Mouse (Mus musculus): ENCODE data around the gene Stox2. TPM values are rescaled to one million over a fixed set of nuclear protein-coding genes. Genes with fewer than 3 reads are reported as not detected.

Stox2 gene
- polyA plus RNA-seq, 1 experiment from 2014 or later = 22.3 TPM

DNA sequence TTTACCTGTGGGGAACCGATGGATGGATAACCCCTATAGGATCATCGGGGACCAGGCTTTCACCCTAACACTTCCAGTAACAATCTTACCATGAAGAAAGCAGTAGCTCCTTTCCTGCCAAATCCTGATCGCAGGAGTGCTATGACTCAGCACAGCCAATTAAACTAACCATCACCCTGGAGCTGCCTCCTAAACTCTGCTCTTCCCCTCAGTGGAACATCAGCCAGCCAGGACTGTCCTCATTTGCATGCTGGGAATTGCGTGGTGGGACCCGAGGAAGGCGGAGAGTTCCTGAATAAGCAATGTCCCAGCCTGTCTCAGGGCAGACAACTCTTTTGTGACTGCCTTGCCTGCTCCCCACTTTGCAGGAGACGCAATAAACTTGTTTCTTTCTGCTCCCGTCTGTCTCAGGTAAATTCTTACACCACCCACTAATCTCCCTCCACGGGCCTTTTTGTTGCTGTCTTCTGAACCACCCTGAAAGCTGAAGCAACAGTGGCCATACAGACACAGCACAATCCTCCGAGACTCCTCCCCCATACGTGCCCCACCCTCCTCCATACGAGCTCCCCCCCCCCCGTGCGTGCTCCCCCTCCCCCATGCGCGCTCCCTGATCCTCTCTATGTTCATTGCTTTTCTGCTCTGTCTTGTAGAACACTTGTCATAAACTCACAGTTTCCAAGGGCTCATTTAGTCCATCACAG, 121.9 kb downstream of the Stox2 start:
- Histone ChIP-seq H3K9ac (no peak overlapping the region), H3K4me1 (peaks cover 30% of the 10 kb centered on the region), H3K36me3 (no peaks in the 10 kb centered on the region), H3K9me3 (no peaks in the 10 kb centered on the region), H3K27ac (no peak overlapping the region), H3K27me3 (no peaks in the 10 kb centered on the region), H3K4me2 (peak overlapping the region; percentile 21), H3K4me3 (no peak overlapping the region)
- 32% methylated on average over 16 of the region's 16 CpGs for WGBS
- ATAC-seq (ENCODE audit: insufficient number of reproducible peaks, insufficient read depth, low FRiP score, low TSS enrichment, low read depth) = no peak

DNA sequence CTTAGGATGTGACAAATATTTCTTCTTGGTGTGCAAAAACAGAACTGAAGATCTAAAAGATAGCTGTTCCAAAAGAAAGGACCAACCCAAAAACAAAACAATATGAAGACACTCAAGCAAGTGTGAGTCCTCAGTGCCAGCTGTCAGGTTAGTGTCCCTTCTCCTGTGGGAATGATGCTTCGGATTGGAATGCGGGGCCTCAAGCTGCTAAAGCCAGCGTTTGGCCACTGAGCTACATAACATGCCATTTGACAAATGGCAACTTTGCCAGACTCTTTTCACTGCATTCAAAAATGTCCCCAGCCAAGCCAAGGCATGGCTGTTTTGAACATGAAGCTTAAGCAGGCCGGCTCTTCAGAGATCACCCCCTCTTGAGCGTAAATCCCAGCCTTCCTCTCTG, 124.9 kb downstream of the Stox2 start:
- Histone ChIP-seq H3K4me2 (no peak overlapping the region), H3K4me3 (no peak overlapping the region), H3K9ac (no peak overlapping the region), H3K36me3 (no peaks in the 10 kb centered on the region), H3K4me1 (peaks cover 20% of the 10 kb centered on the region), H3K27ac (no peak overlapping the region), H3K27me3 (no peaks in the 10 kb centered on the region), H3K9me3 (no peaks in the 10 kb centered on the region)
- WGBS = 36% methylated on average over 5 of the region's 5 CpGs
- ATAC-seq (ENCODE audit: insufficient number of reproducible peaks, insufficient read depth, low FRiP score, low TSS enrichment, low read depth) = no peak

DNA sequence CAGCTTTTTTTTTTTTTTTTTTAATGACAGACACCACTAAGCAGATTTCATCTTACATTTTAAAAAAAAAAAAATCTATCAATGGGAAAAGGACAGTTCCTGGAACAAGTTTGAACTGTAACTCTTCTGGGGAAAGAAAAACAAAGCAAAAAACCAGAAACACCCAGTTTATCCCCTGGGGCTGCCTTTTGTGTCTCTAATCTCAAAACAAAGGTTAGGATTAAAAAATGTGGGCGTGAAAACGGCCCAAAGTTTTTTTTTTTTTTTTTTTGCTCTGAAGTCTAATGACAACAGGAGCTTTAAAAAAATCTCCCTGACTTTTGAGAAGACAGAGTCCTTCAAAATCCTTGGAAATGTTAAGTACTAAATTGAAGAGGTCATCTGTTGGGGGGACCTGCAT, 125.5 kb downstream of the Stox2 start:
- H3K36me3 ChIP-seq = no peaks in the 10 kb centered on the region
- H3K4me3 ChIP-seq = no peak overlapping the region
- no peak overlapping the region for H3K27ac ChIP-seq
- WGBS = 19% methylated on average over 2 of the region's 2 CpGs
- H3K27me3 ChIP-seq = no peaks in the 10 kb centered on the region
- no peak for ATAC-seq (ENCODE audit: insufficient number of reproducible peaks, insufficient read depth, low FRiP score, low TSS enrichment, low read depth)
- H3K4me1 ChIP-seq = peaks cover 17% of the 10 kb centered on the region; the same call in 1 of the 2 replicates
- no peak overlapping the region for H3K4me2 ChIP-seq
- H3K9me3 ChIP-seq = no peaks in the 10 kb centered on the region
- no peak overlapping the region for H3K9ac ChIP-seq

DNA sequence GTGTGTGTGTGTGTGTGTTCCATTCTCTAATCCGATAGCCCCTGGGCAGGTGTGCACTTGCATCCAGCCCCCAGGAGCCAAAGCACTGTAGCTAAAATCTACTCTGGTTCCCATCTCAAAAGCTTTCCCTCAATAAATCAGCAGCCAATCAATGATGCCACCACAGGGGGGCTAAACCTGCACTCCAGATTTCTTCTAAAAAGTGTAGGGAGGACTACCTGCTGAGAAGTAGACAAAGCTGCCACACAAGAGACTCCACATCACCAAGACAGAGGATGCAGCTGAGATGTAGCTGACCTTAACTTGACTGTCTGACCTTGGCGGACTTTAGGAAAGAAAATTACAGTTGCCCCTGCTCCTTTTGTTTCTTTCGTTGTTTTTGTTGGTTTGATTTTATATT, 127.7 kb downstream of the Stox2 start:
- H3K9me3 ChIP-seq = no peaks in the 10 kb centered on the region
- H3K4me2 ChIP-seq = no peak overlapping the region
- no peak overlapping the region for H3K27ac ChIP-seq
- peaks cover 9% of the 10 kb centered on the region; the same call in 1 of the 2 replicates for H3K4me1 ChIP-seq
- no peaks in the 10 kb centered on the region for H3K36me3 ChIP-seq
- H3K4me3 ChIP-seq = no peak overlapping the region
- ATAC-seq (ENCODE audit: insufficient number of reproducible peaks, insufficient read depth, low FRiP score, low TSS enrichment, low read depth) = no peak
- no peak overlapping the region for H3K9ac ChIP-seq
- H3K27me3 ChIP-seq = no peaks in the 10 kb centered on the region
- WGBS = 86% methylated on average over 3 of the region's 3 CpGs

DNA sequence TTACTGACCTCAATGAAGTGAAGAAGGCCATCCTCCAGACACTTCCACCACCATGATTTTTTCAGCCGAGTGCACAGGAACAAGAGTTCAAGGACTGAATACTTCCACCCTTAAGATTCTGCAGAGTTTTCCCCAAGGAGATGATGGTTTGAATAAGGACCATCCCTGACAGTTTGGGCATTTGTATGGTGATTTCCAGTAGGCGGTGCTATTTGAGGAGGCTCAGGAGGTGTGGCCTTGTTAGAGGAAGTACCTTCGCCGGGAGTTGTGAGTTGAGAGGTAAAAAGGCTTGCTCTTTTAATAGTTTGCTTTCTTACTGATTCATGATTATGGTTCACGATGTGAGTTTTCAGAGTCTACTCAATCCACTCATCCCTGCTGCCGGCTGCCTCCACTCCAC, 138.0 kb downstream of the Stox2 start:
- ATAC-seq (ENCODE audit: insufficient number of reproducible peaks, insufficient read depth, low FRiP score, low TSS enrichment, low read depth) = no peak
- no peak overlapping the region for H3K4me3 ChIP-seq
- WGBS = 91% methylated on average over 6 of the region's 6 CpGs
- no peaks in the 10 kb centered on the region for H3K36me3 ChIP-seq
- H3K27ac ChIP-seq = no peak overlapping the region
- no peak overlapping the region for H3K9ac ChIP-seq
- no peaks in the 10 kb centered on the region for H3K27me3 ChIP-seq
- no peak overlapping the region for H3K4me2 ChIP-seq
- no peaks in the 10 kb centered on the region for H3K9me3 ChIP-seq
- H3K4me1 ChIP-seq = no peaks in the 10 kb centered on the region; the same call in 1 of the 2 replicates

DNA sequence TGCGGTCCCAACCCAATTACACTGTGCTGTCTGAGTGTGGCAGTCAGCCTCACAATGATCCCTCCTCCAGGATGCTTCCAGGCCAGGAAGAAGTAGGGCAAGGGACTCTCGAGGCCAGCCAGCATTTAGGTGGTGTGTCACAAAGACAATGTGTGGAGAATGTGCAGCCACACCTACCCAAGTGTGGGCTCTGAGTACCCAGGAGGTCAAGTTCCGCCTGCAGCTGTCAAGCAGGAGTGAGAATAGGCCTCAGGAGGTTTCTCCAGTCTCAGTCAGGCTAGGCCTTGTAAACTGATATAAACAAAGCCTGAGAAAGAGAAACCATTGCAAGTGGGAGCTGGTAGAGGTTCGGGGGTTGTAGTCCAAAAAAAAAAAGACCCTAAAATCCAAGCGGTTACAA, 139.8 kb downstream of the Stox2 start:
- H3K4me3 ChIP-seq = no peak overlapping the region
- 70% methylated on average over 5 of the region's 5 CpGs for WGBS
- no peak overlapping the region for H3K9ac ChIP-seq
- no peaks in the 10 kb centered on the region for H3K9me3 ChIP-seq
- no peak overlapping the region for H3K27ac ChIP-seq
- no peaks in the 10 kb centered on the region for H3K27me3 ChIP-seq
- H3K36me3 ChIP-seq = no peaks in the 10 kb centered on the region
- ATAC-seq (ENCODE audit: insufficient number of reproducible peaks, insufficient read depth, low FRiP score, low TSS enrichment, low read depth) = no peak
- no peaks in the 10 kb centered on the region for H3K4me1 ChIP-seq
- H3K4me2 ChIP-seq = no peak overlapping the region

DNA sequence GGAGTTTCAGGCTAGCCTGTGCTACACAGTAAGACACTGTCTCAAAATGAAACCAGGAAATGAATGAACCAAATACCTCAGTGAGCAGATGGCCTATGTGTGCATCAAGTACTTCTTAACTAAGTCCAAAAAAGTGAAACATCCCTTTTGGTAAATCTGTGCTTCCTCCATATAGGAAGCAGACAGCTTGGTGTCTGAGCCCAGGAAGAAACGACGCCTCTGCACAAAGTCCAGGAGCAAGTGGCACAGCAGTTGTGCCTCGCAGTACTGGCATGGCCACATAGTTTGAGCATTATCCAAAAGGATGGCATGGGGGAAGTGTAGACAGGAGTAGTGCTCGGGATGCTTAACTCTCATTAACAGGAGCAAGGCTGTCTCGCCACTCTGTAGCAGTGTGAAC, 140.3 kb downstream of the Stox2 start:
- 89% methylated on average over 5 of the region's 5 CpGs for WGBS
- Histone ChIP-seq H3K4me3 (no peak overlapping the region), H3K36me3 (no peaks in the 10 kb centered on the region), H3K4me1 (no peaks in the 10 kb centered on the region), H3K9me3 (no peaks in the 10 kb centered on the region), H3K27me3 (no peaks in the 10 kb centered on the region), H3K27ac (no peak overlapping the region), H3K9ac (no peak overlapping the region), H3K4me2 (no peak overlapping the region)
- no peak for ATAC-seq (ENCODE audit: insufficient number of reproducible peaks, insufficient read depth, low FRiP score, low TSS enrichment, low read depth)

DNA sequence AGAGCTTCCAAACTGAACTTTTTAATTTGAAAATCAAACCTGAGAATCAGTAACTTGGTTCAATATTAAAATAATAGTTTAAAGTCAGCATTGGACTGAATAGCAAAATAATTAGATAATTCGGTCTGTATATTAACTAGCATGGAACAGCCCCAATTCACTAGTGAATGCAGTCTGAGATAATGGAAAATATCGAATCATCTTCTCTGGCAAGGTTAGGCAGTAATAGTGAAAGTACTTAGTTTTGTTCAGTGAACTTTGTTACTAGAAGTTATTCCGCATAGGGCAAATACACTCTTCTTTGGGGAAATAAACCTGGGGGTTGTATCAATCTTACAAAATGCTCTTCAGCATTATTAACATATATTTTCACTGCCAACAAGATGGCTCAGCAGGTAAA, 147.7 kb downstream of the Stox2 start:
- no peak overlapping the region for H3K9ac ChIP-seq
- no peaks in the 10 kb centered on the region for H3K4me1 ChIP-seq
- no peak overlapping the region for H3K4me3 ChIP-seq
- H3K9me3 ChIP-seq = no peaks in the 10 kb centered on the region
- H3K4me2 ChIP-seq = no peak overlapping the region
- H3K27me3 ChIP-seq = no peaks in the 10 kb centered on the region
- no peak overlapping the region for H3K27ac ChIP-seq
- H3K36me3 ChIP-seq = no peaks in the 10 kb centered on the region
- no peak for ATAC-seq (ENCODE audit: insufficient number of reproducible peaks, insufficient read depth, low FRiP score, low TSS enrichment, low read depth)
- 94% methylated on average over 3 of the region's 3 CpGs for WGBS

DNA sequence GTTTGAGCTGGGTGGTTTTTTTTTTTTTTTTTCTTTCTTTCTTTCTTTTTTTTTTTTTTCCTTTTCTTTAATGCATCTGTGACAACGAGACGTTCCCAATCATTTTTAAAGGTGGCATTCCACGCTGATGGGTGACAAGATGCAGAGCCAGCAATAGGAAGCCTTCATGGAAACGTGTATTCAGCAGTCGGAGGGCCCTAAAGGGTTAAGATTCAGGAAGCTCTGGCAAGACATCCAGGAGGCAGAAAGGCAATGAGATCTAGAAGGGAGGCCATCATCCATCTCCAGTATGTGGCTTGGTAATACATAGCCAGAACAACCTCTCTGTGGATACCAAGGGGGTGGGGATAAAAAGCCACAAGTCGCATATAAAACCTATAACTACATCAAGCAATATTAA, 156.5 kb downstream of the Stox2 start:
- Histone ChIP-seq H3K4me2 (peak overlapping the region; percentile 81), H3K9me3 (no peaks in the 10 kb centered on the region), H3K4me1 (peaks cover 27% of the 10 kb centered on the region), H3K4me3 (peak overlapping the region; percentile 86), H3K9ac (peak overlapping the region; percentile 93), H3K27me3 (no peaks in the 10 kb centered on the region), H3K27ac (peak overlapping the region; percentile 94), H3K36me3 (no peaks in the 10 kb centered on the region)
- no peak for ATAC-seq (ENCODE audit: insufficient number of reproducible peaks, insufficient read depth, low FRiP score, low TSS enrichment, low read depth)
- 8% methylated on average over 6 of the region's 6 CpGs for WGBS

DNA sequence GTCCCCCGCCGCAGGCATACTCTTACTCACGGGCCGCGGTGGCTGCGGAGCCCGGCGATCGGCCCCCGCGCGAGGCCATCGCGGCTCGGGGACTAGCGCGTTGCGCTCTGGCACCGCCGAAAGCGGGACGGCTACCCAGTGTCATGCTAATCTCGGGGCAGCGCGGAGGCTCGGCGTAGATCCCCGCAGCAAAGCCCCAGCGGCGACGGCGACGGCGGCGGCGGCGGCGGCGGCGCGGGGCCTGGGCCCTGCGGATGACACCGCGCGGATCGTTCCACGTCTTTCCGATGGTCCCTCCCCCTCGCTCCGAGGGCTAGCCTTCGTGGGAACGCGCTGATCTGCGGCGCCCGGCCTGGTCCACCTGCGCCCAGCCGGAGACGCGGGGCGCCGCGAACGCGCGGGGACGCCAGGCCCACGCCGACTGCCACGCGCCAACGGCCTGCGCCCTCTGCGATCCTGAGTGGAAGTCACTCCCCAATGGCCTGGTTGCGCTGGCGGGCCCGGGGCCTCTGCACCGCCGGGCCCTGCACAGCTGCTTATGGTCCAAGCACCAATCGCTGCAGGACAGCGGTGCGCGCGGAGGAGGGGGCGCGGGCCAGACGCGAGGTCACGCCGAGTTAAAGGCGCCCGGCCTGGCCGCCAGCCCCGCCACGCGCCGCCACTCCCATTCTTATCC, 157.2 kb downstream of the Stox2 start:
- Histone ChIP-seq H3K4me3 (peak overlapping the region; percentile 86), H3K27me3 (no peaks in the 10 kb centered on the region), H3K27ac (peak overlapping the region; percentile 94), H3K36me3 (no peaks in the 10 kb centered on the region), H3K4me2 (peak overlapping the region; percentile 81), H3K9me3 (no peaks in the 10 kb centered on the region), H3K9ac (peak overlapping the region; percentile 93), H3K4me1 (peaks cover 33% of the 10 kb centered on the region)
- under 1% methylated on average over 97 of the region's 97 CpGs for WGBS
- peak; percentile 82 for ATAC-seq (ENCODE audit: insufficient number of reproducible peaks, insufficient read depth, low FRiP score, low TSS enrichment, low read depth)

DNA sequence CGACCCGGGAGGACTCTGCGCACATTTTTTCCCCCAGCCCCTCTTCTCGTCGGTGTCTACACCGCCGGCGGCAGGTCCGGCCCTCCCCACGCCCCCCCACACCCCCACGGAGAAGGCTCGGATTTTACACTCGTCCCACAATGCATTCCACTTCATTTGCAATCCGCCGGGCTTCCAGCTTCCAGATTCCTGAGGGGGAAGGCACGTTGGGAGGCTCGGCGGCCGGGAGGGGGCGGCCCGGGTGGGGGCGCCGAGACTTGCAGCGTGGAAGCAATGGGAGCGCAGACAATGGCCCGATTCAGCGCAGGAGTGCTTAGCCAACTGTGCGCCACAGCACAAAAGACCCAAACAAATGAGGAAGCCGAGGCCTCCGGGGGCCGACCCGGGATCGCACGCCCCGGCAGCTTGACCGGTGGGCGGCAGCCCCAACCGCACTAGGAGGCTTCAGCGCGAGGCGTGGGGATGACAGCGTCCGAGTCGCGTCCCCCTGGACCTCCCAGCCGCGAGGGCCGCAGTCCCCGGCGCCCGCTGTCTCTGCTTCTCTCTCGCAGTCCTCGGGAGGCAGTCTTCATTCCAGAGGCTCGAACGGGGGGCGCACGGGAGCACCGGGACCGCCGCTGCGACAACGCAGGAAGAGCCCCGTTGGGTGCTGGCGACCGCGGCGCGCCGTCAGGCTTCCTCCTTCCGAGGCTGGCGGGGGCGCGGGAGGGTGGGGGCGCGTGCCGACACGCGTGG, 157.9 kb downstream of the Stox2 start:
- peaks cover 39% of the 10 kb centered on the region for H3K4me1 ChIP-seq
- peak overlapping the region; percentile 93 for H3K9ac ChIP-seq
- no peaks in the 10 kb centered on the region for H3K27me3 ChIP-seq
- no peaks in the 10 kb centered on the region for H3K9me3 ChIP-seq
- H3K36me3 ChIP-seq = no peaks in the 10 kb centered on the region
- WGBS = under 1% methylated on average over 76 of the region's 78 CpGs
- H3K27ac ChIP-seq = peak overlapping the region; percentile 94
- H3K4me3 ChIP-seq = peak overlapping the region; percentile 86
- ATAC-seq (ENCODE audit: insufficient number of reproducible peaks, insufficient read depth, low FRiP score, low TSS enrichment, low read depth) = peak; percentile 54
- H3K4me2 ChIP-seq = peak overlapping the region; percentile 81

Data from embryonic facial prominence, embryonic 13.5 days (tissue).